Mouse (Mus musculus) liver, adult 2 months (tissue): ENCODE measurements around the gene Trpm8.

ENCODE experiments used
- CTCF ChIP-seq: fragments of 200-500 bp; IDR thresholded peaks from 2 replicates; pipeline ENCODE4 v1.5.1; 2011; ENCODE audit warnings: low read depth, low read length, control low read depth
- POLR2A ChIP-seq: fragments of 200-500 bp; IDR thresholded peaks from 2 replicates; pipeline ENCODE4 v1.6.1; 2011; ENCODE audit warnings: low read length, control low read depth; ENCODE audit not compliant: insufficient read depth; ENCODE audit errors: extremely low read depth

- TF ChIP-seq CTCF = no peak
- TF ChIP-seq POLR2A = no peak
Measured at GRCm38 (mm10) chr1:88228121-88228520, 49.3 kb upstream of the Trpm8 start.
